Mouse (Mus musculus) adrenal gland, adult 10 weeks (tissue): ENCODE data around the gene Tent4b. TPM values are rescaled to one million over a fixed set of nuclear protein-coding genes. Genes with fewer than 3 reads are reported as not detected.

Experiments
- polyA plus RNA-seq: library from polyadenylated mRNA; stranded (reverse); fragments of 350-450 nt; fragmentation: Illumina TruSeq; extraction: RNeasy Lipid Tissue Mini Kit (QIAGEN cat#74804); gene quantifications from one replicate; pipeline ENCODE4 v1.2.3, GENCODE M21; 2014; ENCODE audit warnings: low read depth, low replicate concordance

Gene Tent4b
- polyA plus RNA-seq = 73.8 TPM

GRCm38 (mm10) chr8:88198945-88199571 lies at the start of gene Tent4b:
Gene Tent4b, plus strand, starts transcription at chr8:88199213.

GRCm38 (mm10) chr8:88272231-88273050 lies 73.4 kb downstream of the Tent4b start, which contains the start of gene Adcy7:
Gene Adcy7, plus strand, starts transcription at chr8:88272403.

Other genes starting within 250 kb of the Tent4b start
- 2.7 TPM for gene Zfp423, start 239.6 kb upstream of the Tent4b start, polyA plus RNA-seq
- gene Cnep1r1, start 80.4 kb upstream of the Tent4b start, polyA plus RNA-seq = 151 TPM
- 50.7 TPM for gene Heatr3, start 61.4 kb upstream of the Tent4b start, polyA plus RNA-seq
- 6.0 TPM for gene Adcy7, start 73.2 kb downstream of the Tent4b start, polyA plus RNA-seq
- 84.7 TPM for gene Brd7, start 163.0 kb downstream of the Tent4b start, polyA plus RNA-seq